Mouse (Mus musculus): Measurements from ENCODE around the gene Egr4. TPM values are rescaled to one million over a fixed set of nuclear protein-coding genes. Genes with fewer than 3 reads are reported as not detected.

The Egr4 gene
- polyA plus RNA-seq, 1 experiment from 2014 or later, result not detected

DNA sequence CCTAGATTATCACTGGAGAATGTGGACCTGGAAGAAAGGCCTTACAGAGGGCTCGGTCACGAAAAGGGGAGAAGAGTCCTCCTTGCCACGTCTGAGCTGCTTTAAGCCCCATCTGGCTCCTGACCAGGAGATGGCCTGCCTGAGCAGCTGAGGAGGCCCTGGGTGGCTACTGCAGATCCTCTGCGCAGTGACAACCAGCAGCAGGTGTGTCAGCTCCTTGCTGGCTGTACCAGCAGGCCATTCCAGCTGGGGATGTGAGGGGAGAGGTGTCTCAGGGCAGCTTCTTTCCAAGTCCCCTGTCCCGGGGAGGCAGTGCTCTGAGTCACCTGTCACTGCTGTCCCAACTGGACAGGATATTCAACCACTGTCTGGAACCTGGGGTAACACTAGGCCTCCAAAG, 40.8 kb downstream of the Egr4 start:
- Histone ChIP-seq H3K9ac (ENCODE audit: low read length) (no peak overlapping the region), H3K4me1 (ENCODE audit: control insufficient read depth, insufficient read depth, low read length) (peaks cover 3% of the 10 kb centered on the region; the same call in 1 of the 2 replicates), H3K4me2 (ENCODE audit: low read depth, severe bottlenecking) (no peak overlapping the region), H3K27ac (replicated peaks; ENCODE audit: low read depth, low read length) (no peak overlapping the region), H3K27me3 (ENCODE audit: control insufficient read depth, insufficient read depth, low read length) (no peaks in the 10 kb centered on the region), H3K4me3 (ENCODE audit: low read depth, low read length) (no peak overlapping the region), H3K36me3 (ENCODE audit: control insufficient read depth, insufficient read depth, low read length) (peaks cover 14% of the 10 kb centered on the region), H3K9me3 (ENCODE audit: control insufficient read depth, low read length) (no peaks in the 10 kb centered on the region)
- 53% methylated on average over 5 of the region's 5 CpGs for WGBS
- ATAC-seq (ENCODE audit: insufficient number of reproducible peaks, low FRiP score, low TSS enrichment, low read depth) (no peak), DNase-seq (ENCODE audit: low spot score) (no peak)

DNA sequence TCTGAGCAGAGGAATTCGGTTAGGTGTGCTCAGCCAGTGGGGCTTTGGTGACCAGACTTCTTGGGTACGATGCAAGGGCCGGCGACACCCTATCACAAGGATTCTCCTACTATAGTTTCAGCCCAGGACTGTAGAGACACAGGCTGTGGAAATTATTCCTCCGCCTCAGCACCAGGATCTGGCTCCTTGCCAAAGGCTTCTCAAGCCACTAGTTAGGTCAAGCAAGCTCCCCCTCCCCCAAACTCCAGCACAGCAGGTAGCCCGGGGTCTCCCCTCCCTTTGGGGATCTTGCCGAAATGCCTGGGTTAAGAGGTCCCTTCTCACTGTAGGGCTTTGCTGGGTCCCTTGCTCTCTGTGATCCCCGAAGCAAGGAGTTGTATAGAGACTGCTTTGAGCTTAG, 41.4 kb downstream of the Egr4 start:
- ATAC-seq (ENCODE audit: insufficient number of reproducible peaks, low FRiP score, low TSS enrichment, low read depth) (no peak), DNase-seq (ENCODE audit: low spot score) (no peak)
- H3K27ac ChIP-seq (replicated peaks; ENCODE audit: low read depth, low read length), result no peak overlapping the region
- peaks cover 15% of the 10 kb centered on the region for H3K36me3 ChIP-seq (ENCODE audit: control insufficient read depth, insufficient read depth, low read length)
- no peak overlapping the region for H3K4me2 ChIP-seq (ENCODE audit: low read depth, severe bottlenecking)
- no peak overlapping the region for H3K4me3 ChIP-seq (ENCODE audit: low read depth, low read length)
- H3K9ac ChIP-seq (ENCODE audit: low read length), result no peak overlapping the region
- H3K9me3 ChIP-seq (ENCODE audit: control insufficient read depth, low read length), result no peaks in the 10 kb centered on the region
- no peaks in the 10 kb centered on the region for H3K27me3 ChIP-seq (ENCODE audit: control insufficient read depth, insufficient read depth, low read length)
- H3K4me1 ChIP-seq (ENCODE audit: control insufficient read depth, insufficient read depth, low read length), result no peaks in the 10 kb centered on the region
- WGBS, result 67% methylated on average over 8 of the region's 8 CpGs

DNA sequence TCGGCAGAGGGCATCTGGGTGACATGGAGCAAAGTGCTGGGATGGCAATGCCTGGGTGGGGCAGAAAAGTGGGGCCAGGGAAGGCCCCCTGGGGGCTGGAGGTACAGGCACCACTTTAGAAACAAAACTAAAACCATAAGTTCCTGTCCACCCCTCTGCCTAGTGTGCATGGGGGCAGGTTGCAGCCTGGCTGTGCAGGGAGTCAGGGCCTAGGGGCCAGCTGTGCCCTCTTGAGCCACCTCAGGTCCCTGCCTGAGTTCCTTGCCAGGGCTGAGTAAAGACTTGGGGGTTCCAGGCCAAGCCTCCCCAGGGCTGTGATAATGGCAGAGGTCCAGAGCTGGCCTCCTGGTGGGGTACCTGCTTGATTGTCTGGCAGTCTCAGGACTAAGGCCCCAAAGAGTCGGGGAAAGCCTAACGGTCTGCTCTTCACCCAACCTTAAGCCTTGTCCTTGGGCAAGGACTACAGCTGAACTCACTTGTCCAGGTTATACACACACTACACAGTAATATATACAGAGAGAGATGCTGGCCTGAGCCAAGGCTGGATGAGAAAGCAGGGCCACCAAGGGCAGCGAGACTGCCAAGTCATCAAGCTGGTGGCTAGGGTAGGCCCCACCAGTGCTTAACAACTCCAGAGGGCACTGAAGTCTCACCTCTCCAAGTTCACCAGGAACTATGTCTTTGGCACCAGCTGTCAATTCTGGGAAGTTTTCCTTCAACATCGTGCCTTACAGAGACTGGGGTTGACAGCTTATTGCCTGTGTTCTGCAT, 43.5 kb downstream of the Egr4 start:
- no peak overlapping the region for H3K9ac ChIP-seq (ENCODE audit: low read length)
- H3K4me1 ChIP-seq (ENCODE audit: control insufficient read depth, insufficient read depth, low read length), result no peaks in the 10 kb centered on the region
- H3K9me3 ChIP-seq (ENCODE audit: control insufficient read depth, low read length), result no peaks in the 10 kb centered on the region
- no peak overlapping the region; the same call in 1 of the 2 replicates for H3K4me2 ChIP-seq (ENCODE audit: low read depth, severe bottlenecking)
- WGBS, result 76% methylated on average over 5 of the region's 5 CpGs
- peaks cover 24% of the 10 kb centered on the region for H3K36me3 ChIP-seq (ENCODE audit: control insufficient read depth, insufficient read depth, low read length)
- H3K27me3 ChIP-seq (ENCODE audit: control insufficient read depth, insufficient read depth, low read length), result no peaks in the 10 kb centered on the region
- no peak overlapping the region for H3K4me3 ChIP-seq (ENCODE audit: low read depth, low read length)
- H3K27ac ChIP-seq (replicated peaks; ENCODE audit: low read depth, low read length), result no peak overlapping the region
- ATAC-seq (ENCODE audit: insufficient number of reproducible peaks, low FRiP score, low TSS enrichment, low read depth) (no peak), DNase-seq (ENCODE audit: low spot score) (no peak)

DNA sequence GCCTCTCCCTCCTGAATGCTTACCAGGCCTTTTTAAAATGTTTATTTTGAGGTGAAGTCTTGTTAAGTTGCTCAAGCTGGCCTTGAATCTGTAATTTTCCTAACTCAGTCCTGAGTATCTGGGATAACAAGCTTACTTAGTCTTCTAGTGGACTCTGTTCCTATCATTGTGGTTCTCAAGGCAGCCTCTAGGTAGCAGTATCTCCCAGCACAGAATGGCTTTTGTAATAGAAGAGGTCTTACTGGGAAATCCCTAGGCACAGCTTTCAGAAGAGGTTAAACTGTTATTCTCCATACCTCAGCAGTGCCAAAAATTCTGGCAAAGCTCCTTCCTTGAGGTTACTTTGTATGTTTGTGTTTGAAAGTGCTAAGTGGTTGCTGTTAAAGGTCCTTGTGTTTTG, 48.0 kb downstream of the Egr4 start:
- Histone ChIP-seq H3K9ac (ENCODE audit: low read length) (no peak overlapping the region), H3K27ac (replicated peaks; ENCODE audit: low read depth, low read length) (no peak overlapping the region), H3K27me3 (ENCODE audit: control insufficient read depth, insufficient read depth, low read length) (no peaks in the 10 kb centered on the region), H3K36me3 (ENCODE audit: control insufficient read depth, insufficient read depth, low read length) (peaks cover 44% of the 10 kb centered on the region), H3K4me2 (ENCODE audit: low read depth, severe bottlenecking) (no peak overlapping the region), H3K9me3 (ENCODE audit: control insufficient read depth, low read length) (no peaks in the 10 kb centered on the region), H3K4me1 (ENCODE audit: control insufficient read depth, insufficient read depth, low read length) (no peaks in the 10 kb centered on the region), H3K4me3 (ENCODE audit: low read depth, low read length) (no peak overlapping the region)
- no peak for DNase-seq (ENCODE audit: low spot score)
- no peak for ATAC-seq (ENCODE audit: insufficient number of reproducible peaks, low FRiP score, low TSS enrichment, low read depth)

Other genes with a start within 250 kb of the Egr4 start
- gene Sfxn5, start 180.2 kb downstream of the Egr4 start, polyA plus RNA-seq (2014; fragmentation: Nextera tagmentation; extraction: Ambion mirVana), result 4.8 and 6.7 TPM in 2 replicates
- gene Rab11fip5, start 139.0 kb downstream of the Egr4 start, polyA plus RNA-seq (2014; fragmentation: Nextera tagmentation; extraction: Ambion mirVana), result 3.1 and 3.4 TPM in 2 replicates
- not detected in 2 replicates for gene Noto, start 89.7 kb downstream of the Egr4 start, polyA plus RNA-seq (2014; fragmentation: Nextera tagmentation; extraction: Ambion mirVana)
- 60.4 and 61.8 TPM in 2 replicates for gene Smyd5, start 81.6 kb downstream of the Egr4 start, polyA plus RNA-seq (2014; fragmentation: Nextera tagmentation; extraction: Ambion mirVana)
- gene Cct7, start 62.1 kb downstream of the Egr4 start, polyA plus RNA-seq (2014; fragmentation: Nextera tagmentation; extraction: Ambion mirVana), result 706 and 718 TPM in 2 replicates
- gene Pradc1, start 61.6 kb downstream of the Egr4 start, polyA plus RNA-seq (2014; fragmentation: Nextera tagmentation; extraction: Ambion mirVana), result 19.6 and 20.9 TPM in 2 replicates
- gene Fbxo41, start 10.6 kb downstream of the Egr4 start, polyA plus RNA-seq (2014; fragmentation: Nextera tagmentation; extraction: Ambion mirVana), result 1.5 and 1.7 TPM in 2 replicates
- gene Alms1, start 73.9 kb upstream of the Egr4 start, polyA plus RNA-seq (2014; fragmentation: Nextera tagmentation; extraction: Ambion mirVana), result 9.2 and 11.3 TPM in 2 replicates
- gene Nat8f7, start 199.6 kb upstream of the Egr4 start, polyA plus RNA-seq (2014; fragmentation: Nextera tagmentation; extraction: Ambion mirVana), result not detected in 2 replicates

All from limb, embryonic 11.5 days (tissue).